Comparison of ENCODE assay signal across 9 mouse cellular contexts in the genomic region with DNA sequence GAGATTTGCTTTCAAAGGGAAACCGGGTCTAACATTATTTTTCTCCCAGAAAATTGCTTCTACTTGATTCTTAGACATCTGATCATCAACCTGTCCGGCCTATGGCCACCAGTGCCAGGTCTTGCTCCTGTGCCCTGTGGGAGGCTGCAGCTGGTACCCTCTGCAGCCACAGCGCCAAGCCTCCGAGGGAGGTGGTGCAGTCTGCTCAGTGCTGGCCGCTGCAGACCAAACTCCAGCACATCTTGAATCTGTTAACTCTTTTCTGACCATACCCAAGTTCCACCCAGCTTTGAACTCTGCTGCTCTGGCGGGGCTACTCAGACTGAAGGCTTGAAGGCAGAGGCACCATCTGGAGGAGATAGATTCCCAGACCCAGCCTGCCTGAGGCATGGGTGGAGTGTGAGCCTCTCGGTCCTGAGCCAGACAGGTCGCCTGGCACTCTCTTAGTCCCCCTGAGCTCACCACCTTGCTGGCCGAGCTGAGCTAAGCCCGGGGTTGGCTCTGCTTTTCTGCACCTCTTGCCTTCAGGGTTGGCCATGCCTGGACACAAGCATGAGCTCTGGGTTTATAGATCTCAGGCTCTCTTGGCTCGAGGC. TPM values are rescaled to one million over a fixed set of nuclear protein-coding genes. Genes with fewer than 3 reads are reported as not detected.
A peak's percentile ranks its signal among the peaks of the same experiment; 100 is the strongest.
DNase-seq lines count a peak whose midpoint lies in the region; ATAC-seq lines count a peak whose summit lies in the region.
"Had no signal": no experiment of that assay in that cellular context is flagged by ENCODE, and none has a peak within 500 bp of the region (broad histone marks: within the 10 kb centered on the region; RNA-seq: fewer than 3 reads in every experiment).

A gene (plus strand): TSS at position 275 of the 596 bp plus-strand sequence.

- H3K4me3 ChIP-seq in hindbrain, embryonic 11.5 days (ENCODE audit: low read depth, low read length): no peak within 1 kb of the TSS
- H3K4me3 ChIP-seq in limb, embryonic 13.5 days: no peak within 1 kb of the TSS

- WGBS in hindbrain, embryonic 11.5 days: 3% methylated on average over 11 of the region's 11 CpGs
- 2% methylated on average over 11 of the region's 11 CpGs for WGBS in limb, embryonic 13.5 days

- peak; percentile 36 for ATAC-seq in hindbrain, embryonic 11.5 days (ENCODE audit: low FRiP score)
- peak; percentile 41; the same call in 1 of the 2 replicates for ATAC-seq in limb, embryonic 13.5 days (ENCODE audit: low FRiP score, low read depth)
- ATAC-seq: Patski had no signal

- peaks cover 5% of the 10 kb centered on the region for H3K4me1 ChIP-seq in hindbrain, embryonic 11.5 days (replicated peaks; ENCODE audit: control insufficient read depth, insufficient read depth, low read length)
- H3K4me1 ChIP-seq in limb, embryonic 13.5 days: peaks cover 37% of the 10 kb centered on the region

- intact Hi-C loops in heart, postnatal 25 days (cut with DNase I): no loop called here

- DNase-seq in layer of hippocampus, adult 11-12 months (ENCODE audit: low spot score): peak; percentile 20
- DNase-seq in layer of hippocampus, adult 9-10 months (ENCODE audit: low spot score): no peak
- peak; percentile 55 for DNase-seq in cerebellum, postnatal 36 days
- peak; percentile 46 for DNase-seq in hindbrain, embryonic 11.5 days (ENCODE audit: low spot score)
- peak; percentile 26 for DNase-seq in right cerebral cortex, postnatal 14 days
- DNase-seq in Muller cell, postnatal 12 days (ENCODE audit: inconsistent ontology term): no peak
- no peak for DNase-seq in heart, postnatal 25 days (ENCODE audit: low spot score)

- H3K9ac ChIP-seq in hindbrain, embryonic 11.5 days (ENCODE audit: low read depth, low read length): no peak within 1 kb of the TSS
- H3K9ac ChIP-seq in limb, embryonic 13.5 days: no peak within 1 kb of the TSS

- H3K9me3 ChIP-seq in hindbrain, embryonic 11.5 days (ENCODE audit: control insufficient read depth, low read length): no peaks in the 10 kb centered on the region
- H3K9me3 ChIP-seq in limb, embryonic 13.5 days: no peaks in the 10 kb centered on the region

- no peak within 1 kb of the TSS for H3K4me2 ChIP-seq in hindbrain, embryonic 11.5 days (replicated peaks; ENCODE audit: low read depth, low read length)
- peak within 1 kb of the TSS; percentile 25; the same call in 1 of the 2 replicates for H3K4me2 ChIP-seq in limb, embryonic 13.5 days (replicated peaks)

- H3K27me3 ChIP-seq in hindbrain, embryonic 11.5 days (ENCODE audit: control insufficient read depth, insufficient read depth, low read length): peaks cover 37% of the 10 kb centered on the region
- H3K27me3 ChIP-seq in limb, embryonic 13.5 days: peaks cover 52% of the 10 kb centered on the region
- H3K27me3 ChIP-seq: Patski had no signal

- no peak within 1 kb of the TSS for H3K27ac ChIP-seq in hindbrain, embryonic 11.5 days (ENCODE audit: low read depth, low read length)
- no peak within 1 kb of the TSS for H3K27ac ChIP-seq in limb, embryonic 13.5 days

- H3K36me3 ChIP-seq in hindbrain, embryonic 11.5 days (ENCODE audit: control insufficient read depth, insufficient read depth, low read length): no peaks in the 10 kb centered on the region
- no peaks in the 10 kb centered on the region for H3K36me3 ChIP-seq in limb, embryonic 13.5 days

RNA-seq across cellular contexts. Expression of the gene that starts here (rescaled TPM):
- 0.11 TPM in 1 of 2 replicates, not detected in the other for polyA plus RNA-seq in hindbrain, embryonic 11.5 days (2014; fragmentation: Nextera tagmentation; extraction: Ambion mirVana)
- 0.18 and 0.28 TPM in 2 replicates for polyA plus RNA-seq in limb, embryonic 13.5 days (2015; fragmentation: Nextera tagmentation; extraction: Ambion mirVana)
- not detected for total RNA-seq in heart, postnatal 25 days (2021)

Comparison
In these comparisons a context has a peak if more than half of its experiments do, and no peak if none do; other contexts are left out.
1. DNase-seq: peak in layer of hippocampus, adult 11-12 months (single experiment), cerebellum, postnatal 36 days (2 of 2) and right cerebral cortex, postnatal 14 days (single experiment); none in layer of hippocampus, adult 9-10 months (single experiment), Muller cell, postnatal 12 days (single experiment) and heart, postnatal 25 days (single experiment).
2. Peak in DNase-seq and ATAC-seq in hindbrain, embryonic 11.5 days; RNA of the gene not detected or under 1 TPM.
3. Peak in ATAC-seq and H3K4me2 ChIP-seq in limb, embryonic 13.5 days; RNA of the gene not detected or under 1 TPM.